Mouse (Mus musculus) heart, adult 18-20 months (tissue): ENCODE data around the gene BC052040. TPM values are rescaled to one million over a fixed set of nuclear protein-coding genes. Genes with fewer than 3 reads are reported as not detected.

Source experiments
- DNase-seq, 2 experiments: peaks; one replicate each; pipeline ENCODE4 v3.0.0; 2021 to 2022; ENCODE audit warnings: mixed read lengths in 1 of 2
- long read RNA-seq, 2 experiments: library from polyadenylated mRNA; stranded (forward); transcript quantifications; one replicate each; pipeline ENCODE4 v2.0.0; 2021
- total RNA-seq, 2 experiments: library from RNA; stranded (reverse); gene quantifications; 2 replicates each; pipeline ENCODE4 v1.2.3; 2021

The BC052040 gene
- total RNA-seq, result 1 to 10 TPM; 3.0 to 4.0 TPM
- long read RNA-seq, experiment 1, partial matches to known transcripts, result 0 of 13 reads
- long read RNA-seq, experiment 1, other reads (novel, unspliced or antisense), result 11 of 13 reads
- long read RNA-seq, experiment 2, partial matches to known transcripts, result 0 of 6 reads
- long read RNA-seq, experiment 2, other reads (novel, unspliced or antisense), result 5 of 6 reads

GRCm38 (mm10) chr2:115581241-115581988 lies at the start of gene BC052040:
Gene BC052040, plus strand, starts transcription at chr2:115581716.
- peak; percentile 92 to 96 for DNase-seq

DNA sequence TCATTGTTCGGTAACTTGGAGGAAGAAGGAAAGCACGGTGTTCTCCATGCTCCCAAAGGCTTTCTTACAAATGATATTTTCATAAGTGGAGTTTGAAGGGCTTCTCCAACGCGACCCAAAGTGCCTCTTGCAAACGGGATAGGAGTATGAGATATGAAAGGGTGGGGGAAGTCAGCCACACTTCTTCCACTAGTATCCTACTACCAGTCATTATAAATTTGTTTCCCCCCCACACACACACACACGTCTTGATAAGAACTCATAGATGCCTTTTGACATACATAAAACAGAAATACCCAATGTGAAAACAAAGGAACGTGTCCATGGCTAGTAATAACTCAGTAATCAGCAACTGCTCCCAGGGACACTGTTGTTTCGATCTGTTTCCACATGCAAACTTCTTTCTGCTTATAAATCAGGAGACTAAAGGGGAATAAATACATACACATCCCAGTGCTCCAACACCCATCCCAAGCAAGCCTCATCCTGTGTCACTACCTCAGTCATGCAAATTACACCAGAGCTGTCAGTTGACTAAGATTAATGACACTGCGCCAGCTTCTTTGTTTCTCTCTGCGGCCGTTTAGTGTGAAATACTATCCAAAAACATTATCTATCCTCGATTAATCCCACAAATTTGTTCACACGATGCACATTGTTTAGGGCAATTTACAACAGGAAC lies 43.4 kb upstream of the BC052040 start:
- no peak for DNase-seq

GRCm38 (mm10) chr2:115538691-115539283 lies 42.7 kb upstream of the BC052040 start:
- no peak for DNase-seq

DNA sequence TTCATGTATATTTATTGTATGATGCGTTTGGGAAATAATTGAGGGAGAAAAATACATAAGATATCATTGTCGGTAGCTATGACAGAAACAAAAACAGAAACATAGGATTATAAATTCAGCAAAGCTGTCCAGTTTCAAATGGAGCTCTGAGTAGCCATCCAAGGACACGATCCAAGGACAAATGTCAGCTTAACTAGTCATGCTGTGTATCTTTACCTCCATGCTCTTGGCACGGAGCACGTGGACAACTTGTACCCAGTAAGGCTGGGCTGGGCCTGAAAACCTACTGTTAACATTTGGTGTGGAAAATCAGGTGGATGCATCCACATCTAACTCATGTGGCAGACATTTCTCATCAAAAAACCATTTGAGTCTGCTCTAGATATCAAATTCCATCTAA lies 41.8 kb upstream of the BC052040 start:
- no peak for DNase-seq

DNA sequence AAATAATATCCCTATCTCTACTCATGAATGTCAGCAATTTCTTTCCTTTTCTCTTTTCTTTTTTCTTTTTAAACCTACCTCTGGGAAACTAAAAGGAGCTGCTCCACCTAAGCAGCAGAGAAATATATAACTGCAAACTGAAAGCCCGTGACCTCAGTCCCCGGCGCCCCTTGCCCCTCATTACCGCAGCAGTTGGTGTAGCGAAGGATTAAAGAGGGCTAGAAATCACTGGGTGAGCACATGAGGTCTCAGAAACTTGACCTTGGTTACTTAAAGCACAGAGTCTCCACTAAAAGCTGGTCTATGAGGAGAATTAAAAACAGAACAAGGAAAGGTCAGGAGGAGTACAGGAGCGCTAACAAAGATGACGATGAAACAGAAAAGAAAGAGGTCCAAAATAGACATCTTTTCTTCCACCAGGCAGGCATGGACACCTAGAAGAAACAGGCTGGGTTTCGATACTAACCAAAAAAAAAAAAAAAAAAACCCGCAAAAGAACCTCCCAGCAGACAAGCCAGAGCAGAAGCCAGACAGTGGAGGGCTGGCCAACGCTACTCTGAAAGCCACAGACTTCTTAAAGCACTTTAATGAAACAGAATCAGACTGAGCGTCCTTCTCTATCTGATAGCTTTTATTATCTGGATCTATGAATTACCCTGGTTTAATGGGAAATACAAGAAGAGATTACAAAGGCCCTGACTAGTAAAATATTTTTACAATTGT lies 39.0 kb upstream of the BC052040 start:
- DNase-seq, result no peak

GRCm38 (mm10) chr2:115543212-115543611 lies 38.3 kb upstream of the BC052040 start:
- no peak for DNase-seq

GRCm38 (mm10) chr2:115551901-115552300 lies 29.6 kb upstream of the BC052040 start:
- no peak for DNase-seq

DNA sequence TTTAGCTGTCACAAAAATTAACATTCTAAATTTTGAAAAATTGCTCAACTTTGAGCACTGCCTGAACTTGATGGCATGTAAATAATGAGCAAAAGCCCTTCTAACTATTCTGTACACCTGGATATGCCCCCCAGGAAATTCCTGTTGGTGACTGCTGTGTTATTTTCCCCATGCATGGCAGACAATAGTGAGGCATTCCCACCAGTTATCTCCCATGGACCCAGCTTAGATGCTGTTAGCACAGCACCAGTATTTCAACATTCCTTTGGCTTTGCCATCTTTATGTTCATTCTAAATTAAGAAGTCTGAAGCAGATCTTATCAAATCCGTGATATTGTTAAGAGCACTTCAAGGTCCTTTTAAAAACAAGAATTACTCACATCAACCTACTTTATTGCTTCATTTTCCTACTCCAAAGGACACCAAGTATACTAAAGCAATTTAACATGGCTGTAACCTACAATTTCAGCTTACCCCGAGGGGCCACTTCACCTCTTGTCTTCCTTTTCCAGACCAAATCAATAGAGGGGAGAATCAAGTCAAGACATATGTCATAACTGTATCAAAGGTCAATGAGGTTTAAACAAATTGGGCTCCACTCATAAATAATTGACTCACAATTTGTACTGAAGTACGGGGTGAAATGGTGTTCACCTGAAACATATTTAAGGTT lies 19.2 kb upstream of the BC052040 start:
- no peak for DNase-seq

GRCm38 (mm10) chr2:115563436-115564093 lies 18.0 kb upstream of the BC052040 start:
- DNase-seq, result no peak

DNA sequence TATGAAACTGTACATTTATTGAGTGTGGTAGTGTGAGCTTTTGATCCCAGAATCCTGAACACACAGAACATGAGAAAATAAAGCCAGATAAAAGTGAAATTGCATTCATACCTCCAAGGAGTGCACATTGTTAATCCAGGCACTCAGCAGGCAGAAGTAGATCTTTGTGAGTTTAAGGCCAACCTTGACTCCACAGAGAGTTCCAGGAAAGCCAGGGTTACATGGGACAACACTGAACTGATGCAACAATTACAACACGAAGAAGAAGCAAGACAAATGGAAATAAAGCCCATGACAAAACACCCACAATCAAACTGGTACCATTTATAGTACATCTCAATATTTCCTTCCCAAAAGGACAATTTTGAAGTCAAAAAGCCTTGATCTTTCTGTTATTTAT lies 9.5 kb upstream of the BC052040 start:
- no peak for DNase-seq

GRCm38 (mm10) chr2:115574802-115575201 lies 6.7 kb upstream of the BC052040 start:
- DNase-seq, result no peak

GRCm38 (mm10) chr2:115579171-115579900 lies 2.2 kb upstream of the BC052040 start:
- DNase-seq, result no peak

DNA sequence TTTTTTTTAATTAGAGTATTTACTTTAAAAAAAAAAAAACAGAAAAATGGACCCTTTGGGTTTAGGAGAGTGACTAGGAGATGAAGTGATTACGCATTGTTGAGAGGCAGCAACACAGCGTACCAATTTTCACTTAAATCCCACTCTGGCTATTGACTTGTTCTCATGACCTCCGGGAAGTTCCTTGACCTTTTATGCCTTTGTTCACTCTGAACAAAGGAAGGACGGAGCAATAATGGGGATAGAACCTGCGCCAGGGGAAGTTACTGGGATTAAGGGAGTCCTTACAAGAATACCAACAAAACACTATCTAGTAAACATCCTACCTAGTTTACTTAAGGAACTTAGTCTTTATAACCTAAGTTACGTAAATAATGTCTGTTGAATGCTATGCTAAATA lies 1.5 kb upstream of the BC052040 start:
- DNase-seq, result no peak

GRCm38 (mm10) chr2:115581989-115582608 lies 583 bp downstream of the BC052040 start:
- DNase-seq, result no peak

DNA sequence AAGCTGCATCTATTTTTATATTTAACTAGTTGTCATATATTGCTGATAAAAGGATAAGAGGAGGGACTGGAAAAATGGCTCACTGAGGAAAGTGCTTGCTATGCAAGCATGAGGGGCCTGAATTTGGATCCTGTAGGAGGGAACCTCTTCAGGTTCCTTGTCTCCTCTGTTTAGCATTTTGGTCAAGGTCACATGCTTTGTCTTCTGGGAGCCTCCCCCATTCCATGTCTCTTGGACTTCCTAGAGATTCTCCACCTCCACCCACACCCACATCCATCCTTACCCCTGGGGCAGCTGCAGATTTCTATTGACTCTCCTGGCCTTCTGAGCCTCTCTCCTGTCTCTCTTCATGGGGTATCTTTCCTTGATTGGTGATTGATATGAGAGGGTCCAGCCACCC lies 2.3 kb downstream of the BC052040 start:
- DNase-seq, result no peak

GRCm38 (mm10) chr2:115590602-115591001 lies 9.1 kb downstream of the BC052040 start:
- no peak for DNase-seq

DNA sequence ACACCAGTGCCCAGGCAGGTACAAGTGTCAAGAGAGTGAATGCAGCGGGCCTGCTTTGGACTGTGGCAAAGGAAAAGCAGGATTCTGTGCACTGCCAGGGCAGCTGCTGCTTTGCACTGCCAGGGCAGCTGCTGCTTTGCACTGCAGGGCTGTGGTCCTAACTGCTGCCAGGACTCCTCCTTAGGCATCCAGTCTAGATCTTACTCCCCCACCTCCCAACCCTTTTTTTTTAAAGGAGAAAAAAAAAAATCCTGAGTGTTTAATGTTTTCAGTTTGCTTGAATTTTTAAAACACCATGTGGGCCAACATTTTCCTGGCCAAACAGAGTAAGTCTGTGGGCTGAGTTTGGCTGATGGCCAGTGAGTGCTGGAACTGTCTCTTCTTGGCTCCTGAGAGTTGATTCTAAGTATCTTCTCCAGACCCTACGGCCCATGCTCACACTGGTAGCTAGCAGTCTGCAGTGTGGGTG lies 11.2 kb downstream of the BC052040 start:
- DNase-seq, result peak; percentile 57 to 66

DNA sequence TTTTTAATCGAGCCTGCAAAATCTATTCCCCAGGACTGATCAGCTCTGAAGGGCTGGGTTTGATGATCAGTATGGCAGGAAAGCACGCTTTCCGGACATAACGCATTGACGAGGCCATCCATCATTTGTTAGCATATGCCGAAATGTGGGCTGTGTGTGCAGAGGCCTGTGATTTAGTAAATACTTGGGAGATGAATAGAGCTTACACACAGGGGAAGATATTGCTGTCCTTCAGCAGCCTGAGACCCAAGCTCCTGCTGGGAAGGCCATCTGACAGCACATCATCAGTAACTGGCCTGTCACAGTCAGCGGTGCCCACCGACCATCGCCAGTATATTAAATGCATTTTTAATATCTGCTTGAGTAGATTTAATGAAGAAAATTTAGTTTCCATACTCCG lies 15.5 kb downstream of the BC052040 start:
- no peak for DNase-seq

- no peak for DNase-seq
Measured at GRCm38 (mm10) chr2:115598266-115598665, 16.8 kb downstream of the BC052040 start.

- no peak for DNase-seq
Measured at GRCm38 (mm10) chr2:115600724-115601123, 19.2 kb downstream of the BC052040 start.
